Mouse (Mus musculus): ENCODE results near the gene Lmod3.

Lmod3 gene

DNA sequence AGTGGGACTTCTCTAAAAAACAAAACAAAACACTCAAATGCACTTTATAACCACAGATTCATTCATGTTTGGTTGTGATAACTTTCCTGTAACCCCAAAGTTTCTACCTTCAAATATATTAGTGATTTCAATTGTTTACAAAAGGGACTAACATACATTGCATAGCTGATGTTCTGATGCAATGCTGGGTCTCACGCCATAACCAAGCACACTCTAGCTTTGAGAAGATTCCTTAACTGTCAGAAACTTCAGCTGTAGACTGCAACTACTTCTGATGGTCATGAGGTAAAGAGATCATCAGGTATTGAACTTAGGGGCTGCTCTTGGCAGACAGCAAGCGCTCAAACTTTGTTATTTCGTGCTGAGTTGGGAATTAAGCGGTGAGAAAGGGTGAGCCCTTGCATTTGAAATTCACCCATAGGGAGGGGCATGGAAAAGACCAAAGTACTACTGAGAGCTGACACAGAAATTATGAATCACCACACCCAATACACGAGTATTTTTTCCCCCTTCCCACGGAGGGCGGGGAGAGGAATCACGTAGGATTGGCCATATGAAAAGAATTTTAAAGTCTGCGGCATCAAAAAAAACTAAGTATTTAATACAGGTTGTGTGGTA is 48.2 kb downstream of the Lmod3 start:
- in situ Hi-C loops (cut with MseI, MboI), result no loop called here

DNA sequence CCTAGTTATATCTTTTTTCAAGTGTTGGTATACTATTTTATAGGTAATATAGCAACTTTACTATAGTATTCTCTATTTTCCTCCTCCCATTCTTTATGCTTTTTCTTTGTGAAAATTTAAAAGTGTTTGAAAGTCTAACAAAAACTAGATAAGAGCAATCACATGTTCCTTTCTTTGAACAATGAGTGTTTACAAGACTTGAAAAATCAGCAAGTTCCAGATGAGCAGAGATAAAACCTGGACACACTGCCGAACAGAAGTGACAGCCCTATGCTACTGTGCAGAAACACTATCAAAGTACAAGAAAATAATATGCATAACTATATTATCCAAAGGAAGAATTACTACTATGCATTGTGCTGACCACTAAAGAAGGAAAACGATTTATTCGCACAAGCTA is 50.1 kb downstream of the Lmod3 start:
- in situ Hi-C loops (cut with MseI, MboI), result no loop called here

DNA sequence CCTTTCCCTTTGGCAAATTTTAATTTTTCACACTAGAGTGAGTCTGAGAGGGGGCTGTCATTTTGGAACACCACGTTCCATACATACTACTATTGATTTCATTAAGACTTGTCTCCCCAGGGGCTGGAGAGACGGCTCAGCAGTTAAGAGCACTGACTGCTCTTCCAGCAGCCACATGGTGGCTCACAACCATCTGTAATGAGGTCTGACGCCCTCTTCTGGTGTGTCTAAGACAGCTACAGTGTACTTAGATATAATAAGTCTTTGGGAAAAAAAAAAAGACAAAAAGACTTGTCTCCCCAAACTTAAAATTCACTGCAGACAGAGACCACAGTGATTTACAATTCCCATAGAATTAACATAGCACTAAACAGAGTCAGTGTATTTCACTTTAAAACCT is 52.1 kb downstream of the Lmod3 start:
- in situ Hi-C loops (cut with MseI, MboI), result no loop called here

Measured in mouse trophoblast stem cell (cell line).